Mouse (Mus musculus): ENCODE results near the gene Mob2. TPM values are rescaled to one million over a fixed set of nuclear protein-coding genes. Genes with fewer than 3 reads are reported as not detected.

Gene Mob2
- total RNA-seq, 2 experiments from 2014 or later, result 40.2 to 43.7 TPM

GRCm38 (mm10) chr7:142082179-142082578, 21.3 kb upstream of the Mob2 start:
- no peak for DNase-seq
- intact Hi-C loops (cut with DNase I), result no loop called here

- intact Hi-C loops (cut with DNase I), result loop anchor here (2.0 kb wide), 1 partner anchor 13 kb away; the partner anchor contains the start of gene Dusp8
- DNase-seq, result no peak
These were observed 20.9 kb upstream of the Mob2 start for GRCm38 (mm10) chr7:142081736-142082135.

- DNase-seq, result no peak
- intact Hi-C loops (cut with DNase I), result loop anchor here (2.0 kb wide), 1 partner anchor 14 kb away; the partner anchor contains the start of gene Dusp8
These were observed 20.0 kb upstream of the Mob2 start for GRCm38 (mm10) chr7:142080876-142081275.

GRCm38 (mm10) chr7:142079365-142079764, 18.5 kb upstream of the Mob2 start:
- intact Hi-C loops (cut with DNase I), result no loop called here
- no peak for DNase-seq

GRCm38 (mm10) chr7:142077138-142077537, 16.3 kb upstream of the Mob2 start:
- no peak for DNase-seq
- intact Hi-C loops (cut with DNase I), result no loop called here

GRCm38 (mm10) chr7:142074146-142074886, 13.5 kb upstream of the Mob2 start:
- intact Hi-C loops (cut with DNase I), result no loop called here
- no peak for DNase-seq

- intact Hi-C loops (cut with DNase I), result loop anchor here (1.0 kb wide), 1 partner anchor 26 kb away; no protein-coding TSS in a partner anchor
These were observed 10.9 kb upstream of the Mob2 start for GRCm38 (mm10) chr7:142071717-142072116.

GRCm38 (mm10) chr7:142071212-142071578, 10.3 kb upstream of the Mob2 start:
- no peak for DNase-seq
- intact Hi-C loops (cut with DNase I), result loop anchor here (1.0 kb wide), 1 partner anchor 26 kb away; no protein-coding TSS in a partner anchor

More at GRCm38 (mm10) chr7:142071717-142072116, 10.9 kb upstream of the Mob2 start:
- no peak for DNase-seq

- intact Hi-C loops (cut with DNase I), result loop anchor here (1.0 kb wide), 1 partner anchor 27 kb away; no protein-coding TSS in a partner anchor
- peak; percentile 65 for DNase-seq
These were observed 9.8 kb upstream of the Mob2 start for GRCm38 (mm10) chr7:142070458-142071211.

GRCm38 (mm10) chr7:142068429-142068828, 7.6 kb upstream of the Mob2 start:
- intact Hi-C loops (cut with DNase I), result no loop called here
- DNase-seq, result no peak

- intact Hi-C loops (cut with DNase I), result loop anchor here (5.0 kb wide), 1 partner anchor 37 kb away; the partner anchor contains the start of gene Dusp8
- DNase-seq, result peak in 1 of 2 experiments; percentile 31
These were observed 507 bp downstream of the Mob2 start for GRCm38 (mm10) chr7:142060185-142060930.

GRCm38 (mm10) chr7:142059024-142059423, 1.8 kb downstream of the Mob2 start:
- intact Hi-C loops (cut with DNase I), result no loop called here
- no peak for DNase-seq

GRCm38 (mm10) chr7:142057121-142057520, 3.7 kb downstream of the Mob2 start:
- DNase-seq, result no peak
- intact Hi-C loops (cut with DNase I), result no loop called here

GRCm38 (mm10) chr7:142056601-142057061, 4.2 kb downstream of the Mob2 start:
- DNase-seq, result no peak
- intact Hi-C loops (cut with DNase I), result no loop called here

- intact Hi-C loops (cut with DNase I), result no loop called here
- DNase-seq, result no peak
These were observed 5.4 kb downstream of the Mob2 start for GRCm38 (mm10) chr7:142055431-142055830.

GRCm38 (mm10) chr7:142050536-142050935, 10.3 kb downstream of the Mob2 start:
- intact Hi-C loops (cut with DNase I), result no loop called here
- DNase-seq, result no peak

GRCm38 (mm10) chr7:142045932-142046331, 14.9 kb downstream of the Mob2 start:
- intact Hi-C loops (cut with DNase I), result no loop called here
- DNase-seq, result no peak

GRCm38 (mm10) chr7:142045344-142045743, 15.5 kb downstream of the Mob2 start:
- intact Hi-C loops (cut with DNase I), result no loop called here
- DNase-seq, result no peak

GRCm38 (mm10) chr7:142040756-142041155, 20.1 kb downstream of the Mob2 start:
- intact Hi-C loops (cut with DNase I), result no loop called here
- no peak for DNase-seq

GRCm38 (mm10) chr7:142037553-142038170, 23.2 kb downstream of the Mob2 start:
- intact Hi-C loops (cut with DNase I), result loop anchor here (2.0 kb wide), 1 partner anchor 15 kb away; no protein-coding TSS in a partner anchor
- no peak for DNase-seq
